Mouse (Mus musculus) lung, adult 2 months (tissue): ENCODE results near the gene Ptprj.

Source experiments
- CTCF ChIP-seq: fragments of 200-500 bp; IDR thresholded peaks from 2 replicates; pipeline ENCODE4 v1.5.1; 2011; ENCODE audit warnings: mild to moderate bottlenecking, low read length, control low read depth; ENCODE audit not compliant: insufficient read depth
- POLR2A ChIP-seq: fragments of 200-500 bp; IDR thresholded peaks from 2 replicates; pipeline ENCODE4 v1.6.1; 2011; ENCODE audit warnings: low read depth, mild to moderate bottlenecking, control low read depth, low read length, borderline replicate concordance; ENCODE audit errors: extremely low read depth

DNA sequence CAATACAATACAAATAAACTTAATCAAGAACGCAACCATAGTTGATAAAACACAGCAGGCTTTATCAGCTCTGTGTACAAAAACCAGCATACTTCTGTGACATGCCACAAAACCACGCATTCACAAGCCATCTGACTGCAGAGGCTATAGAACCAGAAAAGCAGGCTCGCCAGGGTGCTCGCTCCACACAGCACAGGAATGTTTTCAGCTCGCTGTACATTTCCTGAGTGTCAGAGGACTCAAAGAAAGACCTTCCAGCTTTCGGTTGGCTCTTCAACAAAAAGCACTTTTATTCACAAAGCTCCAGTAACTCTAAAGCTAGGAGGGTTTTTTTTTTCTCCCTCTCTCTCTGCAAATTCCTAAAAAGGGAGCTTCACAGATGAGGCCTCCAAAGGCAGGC is 53.9 kb downstream of the Ptprj start:
- no peak for TF ChIP-seq CTCF
- TF ChIP-seq POLR2A = no peak
